Mouse (Mus musculus) spleen, adult 18-20 months (tissue): ENCODE measurements around the gene Arhgap42.

Source experiments
- DNase-seq, 2 experiments: peaks; one replicate each; pipeline ENCODE4 v3.0.0; 2022; ENCODE audit warnings: mixed read lengths in 2 of 2

The Arhgap42 gene

GRCm38 (mm10) chr9:9001170-9001569 is 237.7 kb downstream of the Arhgap42 start:
- no peak for DNase-seq

- no peak for DNase-seq
Measured at GRCm38 (mm10) chr9:8996494-8996893, 242.4 kb downstream of the Arhgap42 start.

GRCm38 (mm10) chr9:8982315-8982714 is 256.6 kb downstream of the Arhgap42 start:
- DNase-seq: no peak

GRCm38 (mm10) chr9:8977775-8978174 is 261.1 kb downstream of the Arhgap42 start:
- no peak for DNase-seq

- DNase-seq: no peak
Measured at GRCm38 (mm10) chr9:8971491-8971890, 267.4 kb downstream of the Arhgap42 start, which contains the start of gene Gm16485. TSS of gene Gm16485 (plus strand) at chr9:8971791.

- no peak for DNase-seq
Measured at GRCm38 (mm10) chr9:8970240-8970639, 268.7 kb downstream of the Arhgap42 start.

- DNase-seq: peak in 1 of 2 experiments; percentile 10
Measured at GRCm38 (mm10) chr9:8964512-8965133, 274.3 kb downstream of the Arhgap42 start.

- no peak for DNase-seq
Measured at GRCm38 (mm10) chr9:8953306-8953705, 285.6 kb downstream of the Arhgap42 start.
